Mouse (Mus musculus): ENCODE data around the gene Rps29. TPM values are rescaled to one million over a fixed set of nuclear protein-coding genes. Genes with fewer than 3 reads are reported as not detected.

The Rps29 gene
- polyA plus RNA-seq, 1 experiment from 2014 or later = 1,400 TPM

DNA sequence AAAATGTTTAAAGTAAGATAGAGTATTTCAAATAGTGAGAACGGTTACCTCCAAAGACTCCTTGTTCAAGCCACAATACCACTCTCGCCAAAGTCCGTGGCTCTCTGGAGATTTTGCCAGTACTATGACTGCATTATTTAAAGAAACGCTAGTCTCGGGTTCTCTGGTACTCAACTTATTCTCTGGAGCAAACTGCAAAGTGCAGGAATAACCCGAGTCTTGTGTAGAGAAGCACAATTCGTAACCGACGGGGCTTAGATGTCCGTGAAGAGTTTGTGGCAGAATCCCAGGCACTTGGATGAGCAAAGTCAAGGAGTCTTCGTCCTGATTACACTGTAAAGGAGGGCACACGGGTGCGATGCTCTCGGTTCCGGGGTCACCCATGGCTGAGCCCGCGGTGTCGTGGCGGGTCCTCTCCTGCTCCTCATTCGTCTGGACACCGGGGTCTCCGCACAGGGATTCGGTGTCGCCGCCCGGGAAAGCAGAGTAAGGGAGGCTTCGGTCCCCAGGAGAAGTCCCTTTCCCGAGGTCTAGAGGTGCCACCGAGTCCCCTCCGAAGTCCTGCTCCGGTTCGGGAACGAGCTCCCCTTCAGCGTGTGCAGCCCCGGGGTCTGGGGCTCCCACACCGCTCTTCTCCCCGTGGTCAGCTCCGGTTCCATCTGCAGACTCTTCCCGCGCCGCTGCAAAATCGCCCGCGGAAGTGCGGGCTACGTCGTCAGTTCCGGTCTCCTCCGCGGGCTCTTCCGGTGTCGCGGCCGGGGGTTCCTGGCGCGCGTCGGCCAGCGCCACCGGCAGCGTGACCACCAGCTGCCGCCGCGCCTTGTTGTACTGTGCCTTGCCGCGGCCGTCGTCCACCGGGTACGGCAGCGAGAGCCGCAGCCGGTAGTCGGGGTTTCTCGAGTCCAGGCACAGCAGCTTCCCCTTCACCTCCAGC, 37.7 kb upstream of the Rps29 start, which contains the start of gene Gm49383:
Gm49383 (minus strand) TSS at position 661 of the 934 bp plus-strand sequence.
- under 1% methylated on average over 75 of the region's 75 CpGs for WGBS (ENCODE audit: insufficient replicate concordance)
- H3K4me1 ChIP-seq (ENCODE audit: control insufficient read depth, insufficient read depth, low read length) = peaks cover 14% of the 10 kb centered on the region
- ATAC-seq (replicated peaks; ENCODE audit: insufficient number of reproducible peaks, low FRiP score, low TSS enrichment) = peak; percentile 72
- peaks cover 6% of the 10 kb centered on the region; the same call in 1 of the 2 replicates for H3K36me3 ChIP-seq (ENCODE audit: control insufficient read depth, insufficient read depth, low read length)
- H3K4me3 ChIP-seq (ENCODE audit: low read depth, low read length) = peak within 1 kb of the TSS; percentile 97
- H3K27ac ChIP-seq (ENCODE audit: low read depth, low read length) = peak within 1 kb of the TSS; percentile 81
- peak within 1 kb of the TSS; percentile 93 for H3K9ac ChIP-seq (ENCODE audit: low read depth, low read length)
- peak within 1 kb of the TSS; percentile 99 for H3K4me2 ChIP-seq
- H3K9me3 ChIP-seq (replicated peaks; ENCODE audit: control insufficient read depth, low read length) = no peaks in the 10 kb centered on the region
- no peaks in the 10 kb centered on the region for H3K27me3 ChIP-seq (ENCODE audit: control insufficient read depth, insufficient read depth, low read length)

GRCm38 (mm10) chr12:69192637-69193036, 33.7 kb upstream of the Rps29 start:
- 91% methylated on average over 2 of the region's 2 CpGs for whole genome bisulfite sequencing (ENCODE audit: insufficient replicate concordance)
- Histone ChIP-seq H3K9ac (ENCODE audit: low read depth, low read length) (no peak overlapping the region), H3K4me2 (no peak overlapping the region), H3K27me3 (ENCODE audit: control insufficient read depth, insufficient read depth, low read length) (no peaks in the 10 kb centered on the region), H3K9me3 (replicated peaks; ENCODE audit: control insufficient read depth, low read length) (no peaks in the 10 kb centered on the region), H3K4me1 (ENCODE audit: control insufficient read depth, insufficient read depth, low read length) (peaks cover 4% of the 10 kb centered on the region; the same call in 1 of the 2 replicates), H3K27ac (ENCODE audit: low read depth, low read length) (no peak overlapping the region), H3K4me3 (ENCODE audit: low read depth, low read length) (no peak overlapping the region), H3K36me3 (ENCODE audit: control insufficient read depth, insufficient read depth, low read length) (peaks cover 6% of the 10 kb centered on the region; the same call in 1 of the 2 replicates)
- ATAC-seq (replicated peaks; ENCODE audit: insufficient number of reproducible peaks, low FRiP score, low TSS enrichment) = no peak

- Histone ChIP-seq H3K4me3 (ENCODE audit: low read depth, low read length) (no peak overlapping the region), H3K27ac (ENCODE audit: low read depth, low read length) (no peak overlapping the region), H3K9me3 (replicated peaks; ENCODE audit: control insufficient read depth, low read length) (no peaks in the 10 kb centered on the region), H3K4me2 (no peak overlapping the region), H3K9ac (ENCODE audit: low read depth, low read length) (no peak overlapping the region), H3K27me3 (ENCODE audit: control insufficient read depth, insufficient read depth, low read length) (no peaks in the 10 kb centered on the region), H3K4me1 (ENCODE audit: control insufficient read depth, insufficient read depth, low read length) (peaks cover 7% of the 10 kb centered on the region), H3K36me3 (ENCODE audit: control insufficient read depth, insufficient read depth, low read length) (peaks cover 6% of the 10 kb centered on the region; the same call in 1 of the 2 replicates)
- no peak for ATAC-seq (replicated peaks; ENCODE audit: insufficient number of reproducible peaks, low FRiP score, low TSS enrichment)
- WGBS (ENCODE audit: insufficient replicate concordance) = 84% methylated on average over 5 of the region's 5 CpGs
Measured at GRCm38 (mm10) chr12:69191396-69191795, 32.4 kb upstream of the Rps29 start.

- 95% methylated on average over 1 of the region's 1 CpGs for WGBS (ENCODE audit: insufficient replicate concordance)
- H3K4me2 ChIP-seq = no peak overlapping the region
- H3K27ac ChIP-seq (ENCODE audit: low read depth, low read length) = no peak overlapping the region
- peaks cover 6% of the 10 kb centered on the region; the same call in 1 of the 2 replicates for H3K36me3 ChIP-seq (ENCODE audit: control insufficient read depth, insufficient read depth, low read length)
- no peak for ATAC-seq (replicated peaks; ENCODE audit: insufficient number of reproducible peaks, low FRiP score, low TSS enrichment)
- no peaks in the 10 kb centered on the region for H3K9me3 ChIP-seq (replicated peaks; ENCODE audit: control insufficient read depth, low read length)
- no peaks in the 10 kb centered on the region for H3K27me3 ChIP-seq (ENCODE audit: control insufficient read depth, insufficient read depth, low read length)
- H3K9ac ChIP-seq (ENCODE audit: low read depth, low read length) = no peak overlapping the region
- no peak overlapping the region for H3K4me3 ChIP-seq (ENCODE audit: low read depth, low read length)
- peaks cover 7% of the 10 kb centered on the region for H3K4me1 ChIP-seq (ENCODE audit: control insufficient read depth, insufficient read depth, low read length)
Measured at GRCm38 (mm10) chr12:69190522-69190921, 31.5 kb upstream of the Rps29 start.

- ATAC-seq (replicated peaks; ENCODE audit: insufficient number of reproducible peaks, low FRiP score, low TSS enrichment) = no peak
- H3K27ac ChIP-seq (ENCODE audit: low read depth, low read length) = no peak overlapping the region
Measured at GRCm38 (mm10) chr12:69190074-69190473, 31.1 kb upstream of the Rps29 start.

GRCm38 (mm10) chr12:69186811-69187471, 28.0 kb upstream of the Rps29 start:
- Histone ChIP-seq H3K4me1 (ENCODE audit: control insufficient read depth, insufficient read depth, low read length) (peaks cover 12% of the 10 kb centered on the region), H3K4me2 (no peak overlapping the region), H3K36me3 (ENCODE audit: control insufficient read depth, insufficient read depth, low read length) (peaks cover 6% of the 10 kb centered on the region; the same call in 1 of the 2 replicates), H3K9me3 (replicated peaks; ENCODE audit: control insufficient read depth, low read length) (no peaks in the 10 kb centered on the region), H3K27me3 (ENCODE audit: control insufficient read depth, insufficient read depth, low read length) (no peaks in the 10 kb centered on the region), H3K9ac (ENCODE audit: low read depth, low read length) (no peak overlapping the region), H3K4me3 (ENCODE audit: low read depth, low read length) (no peak overlapping the region), H3K27ac (ENCODE audit: low read depth, low read length) (no peak overlapping the region)
- 73% methylated on average over 5 of the region's 5 CpGs for WGBS (ENCODE audit: insufficient replicate concordance)
- ATAC-seq (replicated peaks; ENCODE audit: insufficient number of reproducible peaks, low FRiP score, low TSS enrichment) = no peak

More at GRCm38 (mm10) chr12:69190074-69190473, 31.1 kb upstream of the Rps29 start:
- H3K36me3 ChIP-seq (ENCODE audit: control insufficient read depth, insufficient read depth, low read length) = peaks cover 6% of the 10 kb centered on the region; the same call in 1 of the 2 replicates
- H3K4me1 ChIP-seq (ENCODE audit: control insufficient read depth, insufficient read depth, low read length) = peaks cover 11% of the 10 kb centered on the region
- no peak overlapping the region for H3K4me2 ChIP-seq
- WGBS (ENCODE audit: insufficient replicate concordance) = 74% methylated on average over 9 of the region's 9 CpGs
- no peak overlapping the region for H3K9ac ChIP-seq (ENCODE audit: low read depth, low read length)
- no peaks in the 10 kb centered on the region for H3K9me3 ChIP-seq (replicated peaks; ENCODE audit: control insufficient read depth, low read length)
- H3K27me3 ChIP-seq (ENCODE audit: control insufficient read depth, insufficient read depth, low read length) = no peaks in the 10 kb centered on the region
- no peak overlapping the region for H3K4me3 ChIP-seq (ENCODE audit: low read depth, low read length)

DNA sequence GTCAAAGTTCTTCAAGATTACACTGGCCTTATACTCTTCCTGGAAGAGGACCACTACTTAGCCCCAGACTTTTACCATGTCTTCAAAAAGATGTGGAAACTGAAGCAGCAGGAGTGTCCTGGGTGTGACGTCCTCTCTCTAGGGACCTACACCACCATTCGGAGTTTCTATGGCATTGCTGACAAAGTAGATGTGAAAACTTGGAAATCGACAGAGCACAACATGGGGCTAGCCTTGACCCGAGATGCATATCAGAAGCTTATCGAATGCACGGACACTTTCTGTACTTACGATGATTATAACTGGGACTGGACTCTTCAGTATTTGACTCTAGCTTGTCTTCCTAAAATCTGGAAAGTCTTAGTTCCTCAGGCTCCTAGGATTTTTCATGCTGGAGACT, 26.4 kb upstream of the Rps29 start:
- H3K27me3 ChIP-seq (ENCODE audit: control insufficient read depth, insufficient read depth, low read length) = no peaks in the 10 kb centered on the region
- H3K9me3 ChIP-seq (replicated peaks; ENCODE audit: control insufficient read depth, low read length) = no peaks in the 10 kb centered on the region
- peak overlapping the region; percentile 92 for H3K4me3 ChIP-seq (ENCODE audit: low read depth, low read length)
- H3K9ac ChIP-seq (ENCODE audit: low read depth, low read length) = peak overlapping the region; percentile 96; the same call in 1 of the 2 replicates
- H3K27ac ChIP-seq (ENCODE audit: low read depth, low read length) = no peak overlapping the region
- 0 out of 2 replicates have a peak, but pooled peaks cover 6% of the 10 kb centered on the region for H3K36me3 ChIP-seq (ENCODE audit: control insufficient read depth, insufficient read depth, low read length)
- peak overlapping the region; percentile 75 for H3K4me2 ChIP-seq
- WGBS (ENCODE audit: insufficient replicate concordance) = 75% methylated on average over 7 of the region's 7 CpGs
- peaks cover 12% of the 10 kb centered on the region for H3K4me1 ChIP-seq (ENCODE audit: control insufficient read depth, insufficient read depth, low read length)
- no peak for ATAC-seq (replicated peaks; ENCODE audit: insufficient number of reproducible peaks, low FRiP score, low TSS enrichment)

Measured in heart, embryonic 11.5 days (tissue).